Comparison of ENCODE assay signal across 9 mouse cellular contexts in the genomic region with DNA sequence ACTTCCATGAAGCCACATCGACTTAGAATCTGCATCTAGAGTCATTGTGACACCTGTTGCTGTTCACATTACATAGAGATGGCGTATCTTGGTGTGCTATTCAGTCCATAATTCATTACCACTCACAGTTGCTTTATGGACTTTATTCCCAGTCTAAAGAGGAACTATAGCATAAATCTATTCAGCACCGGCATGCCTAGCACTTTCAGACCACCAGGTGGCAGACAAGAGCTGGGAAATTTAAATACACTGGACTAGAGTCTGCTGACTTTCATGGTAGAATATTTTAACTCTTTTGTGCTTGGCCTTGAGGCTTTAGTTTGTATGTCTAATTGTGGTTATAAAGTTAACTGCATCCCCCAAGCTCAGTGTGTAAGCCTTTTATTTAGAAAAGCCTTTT.
DNase-seq lines count a peak whose midpoint lies in the region; ATAC-seq lines count a peak whose summit lies in the region.
"Had no signal": no experiment of that assay in that cellular context is flagged by ENCODE, and none has a peak within 500 bp of the region (broad histone marks: within the 10 kb centered on the region; RNA-seq: fewer than 3 reads in every experiment).

No protein-coding gene starts in this region.

- H3K4me2 ChIP-seq in embryonic facial prominence, embryonic 11.5 days (ENCODE audit: low read depth, low read length) = no peak overlapping the region
- no peak overlapping the region for H3K4me2 ChIP-seq in hindbrain, embryonic 16.5 days (ENCODE audit: low read length)

- ATAC-seq in embryonic facial prominence, embryonic 11.5 days (replicated peaks; ENCODE audit: insufficient number of reproducible peaks, low FRiP score, low TSS enrichment, low read depth) = no peak
- peak; percentile 61; the same call in 1 of the 2 replicates for ATAC-seq in hindbrain, embryonic 16.5 days
- 0 out of 2 replicates have a peak, but pooled peaks have one; percentile 18 for ATAC-seq in monocyte, adult 5-6 weeks (replicated peaks; ENCODE audit: insufficient number of reproducible peaks, low FRiP score, low TSS enrichment, poor library complexity, severe bottlenecking)

- 27% methylated on average over 3 of the region's 3 CpGs for WGBS in embryonic facial prominence, embryonic 11.5 days
- WGBS in hindbrain, embryonic 16.5 days = 32% methylated on average over 3 of the region's 3 CpGs
- 36% methylated on average over 3 of the region's 3 CpGs for WGBS in limb, embryonic 10.5 days

- no peak overlapping the region for H3K4me3 ChIP-seq in embryonic facial prominence, embryonic 11.5 days (ENCODE audit: low read depth, low read length)
- no peak overlapping the region for H3K4me3 ChIP-seq in hindbrain, embryonic 16.5 days (ENCODE audit: low read length)
- H3K4me3 ChIP-seq in limb, embryonic 10.5 days = no peak overlapping the region
- H3K4me3 ChIP-seq: megakaryocyte, embryonic 14.5 days had no signal

- H3K27me3 ChIP-seq in embryonic facial prominence, embryonic 11.5 days (ENCODE audit: control insufficient read depth, insufficient read depth, low read length) = no peaks in the 10 kb centered on the region
- H3K27me3 ChIP-seq in hindbrain, embryonic 16.5 days (replicated peaks; ENCODE audit: control insufficient read depth, insufficient read depth, low read length) = no peaks in the 10 kb centered on the region
- H3K27me3 ChIP-seq in limb, embryonic 10.5 days (ENCODE audit: low read depth, poor library complexity, severe bottlenecking) = no peaks in the 10 kb centered on the region

- no peak overlapping the region for H3K27ac ChIP-seq in embryonic facial prominence, embryonic 11.5 days (replicated peaks; ENCODE audit: low read depth, low read length)
- no peak overlapping the region for H3K27ac ChIP-seq in hindbrain, embryonic 16.5 days (ENCODE audit: low read depth, low read length)
- H3K27ac ChIP-seq in limb, embryonic 10.5 days = no peak overlapping the region

- no peaks in the 10 kb centered on the region for H3K9me3 ChIP-seq in embryonic facial prominence, embryonic 11.5 days (replicated peaks; ENCODE audit: control insufficient read depth, low read length)
- no peaks in the 10 kb centered on the region for H3K9me3 ChIP-seq in hindbrain, embryonic 16.5 days (ENCODE audit: control insufficient read depth, low read length)
- no peaks in the 10 kb centered on the region for H3K9me3 ChIP-seq in limb, embryonic 10.5 days (replicated peaks)
- H3K9me3 ChIP-seq: megakaryocyte, embryonic 14.5 days had no signal

- DNase-seq in ovary, postnatal 14 days (ENCODE audit: low spot score) = peak; percentile 50
- no peak for DNase-seq in ovary, adult 18-20 months (ENCODE audit: low spot score)
- peak; percentile 72 for DNase-seq in adrenal gland, postnatal 10 days
- peak; percentile 84 for DNase-seq in embryonic facial prominence, embryonic 11.5 days (ENCODE audit: low spot score)
- peak; percentile 77 for DNase-seq in limb, embryonic 10.5 days (ENCODE audit: low spot score)
- DNase-seq in thymus, postnatal 25 days = peak; percentile 51

- no peaks in the 10 kb centered on the region for H3K4me1 ChIP-seq in embryonic facial prominence, embryonic 11.5 days (ENCODE audit: control insufficient read depth, insufficient read depth, low read length)
- no peaks in the 10 kb centered on the region for H3K4me1 ChIP-seq in hindbrain, embryonic 16.5 days (ENCODE audit: control insufficient read depth, insufficient read depth, low read depth, low read length)
- 0 out of 2 replicates have a peak, but pooled peaks cover 5% of the 10 kb centered on the region for H3K4me1 ChIP-seq in limb, embryonic 10.5 days

- H3K36me3 ChIP-seq in embryonic facial prominence, embryonic 11.5 days (replicated peaks; ENCODE audit: control insufficient read depth, insufficient read depth, low read depth, low read length) = no peaks in the 10 kb centered on the region
- no peaks in the 10 kb centered on the region for H3K36me3 ChIP-seq in hindbrain, embryonic 16.5 days (ENCODE audit: control insufficient read depth, insufficient read depth, low read length)
- peaks cover 3% of the 10 kb centered on the region; the same call in 1 of the 2 replicates for H3K36me3 ChIP-seq in limb, embryonic 10.5 days

- no peak overlapping the region for H3K9ac ChIP-seq in embryonic facial prominence, embryonic 11.5 days (replicated peaks; ENCODE audit: low read length)
- no peak overlapping the region for H3K9ac ChIP-seq in hindbrain, embryonic 16.5 days (ENCODE audit: low read depth, low read length)
